In genomic region chr16:62940388-62941003, GRCm38 (mm10) we compare ENCODE assay signal across 9 mouse cellular contexts.
DNase-seq lines count a peak whose midpoint lies in the region; ATAC-seq and TF ChIP-seq lines count a peak whose summit lies in the region.
"Had no signal": no experiment of that assay in that cellular context is flagged by ENCODE, and none has a peak within 500 bp of the region (broad histone marks: within the 10 kb centered on the region; RNA-seq: fewer than 3 reads in every experiment).

No protein-coding gene starts in this region.

- no peaks in the 10 kb centered on the region for H3K27me3 ChIP-seq in embryonic facial prominence, embryonic 15.5 days
- H3K27me3 ChIP-seq in heart, embryonic 16.5 days (ENCODE audit: control insufficient read depth, insufficient read depth, low read length), result no peaks in the 10 kb centered on the region
- H3K27me3 ChIP-seq in liver, embryonic 14.5 days (ENCODE audit: control insufficient read depth, insufficient read depth, low read length), result no peaks in the 10 kb centered on the region

- H3K9me3 ChIP-seq in embryonic facial prominence, embryonic 15.5 days (replicated peaks), result no peaks in the 10 kb centered on the region
- no peaks in the 10 kb centered on the region for H3K9me3 ChIP-seq in heart, embryonic 16.5 days (replicated peaks; ENCODE audit: control insufficient read depth, low read length)
- no peaks in the 10 kb centered on the region for H3K9me3 ChIP-seq in liver, embryonic 14.5 days (ENCODE audit: control insufficient read depth, low read length)

- no peak overlapping the region for H3K27ac ChIP-seq in bone marrow, adult 2 months (ENCODE audit: control insufficient read depth, insufficient read depth, low read depth, low read length, poor library complexity)
- H3K27ac ChIP-seq in embryonic facial prominence, embryonic 15.5 days (replicated peaks), result no peak overlapping the region
- H3K27ac ChIP-seq in heart, embryonic 16.5 days (ENCODE audit: low read length), result no peak overlapping the region
- no peak overlapping the region for H3K27ac ChIP-seq in liver, embryonic 14.5 days

- H3K36me3 ChIP-seq in embryonic facial prominence, embryonic 15.5 days, result no peaks in the 10 kb centered on the region
- no peaks in the 10 kb centered on the region for H3K36me3 ChIP-seq in heart, embryonic 16.5 days (ENCODE audit: control insufficient read depth, insufficient read depth)
- no peaks in the 10 kb centered on the region for H3K36me3 ChIP-seq in liver, embryonic 14.5 days (replicated peaks; ENCODE audit: control insufficient read depth, insufficient read depth, low read depth)

- WGBS in bone marrow, adult 2 months, result 17% methylated on average over 16 of the region's 16 CpGs
- WGBS in embryonic facial prominence, embryonic 15.5 days, result 19% methylated on average over 16 of the region's 16 CpGs
- WGBS in heart, embryonic 16.5 days, result 19% methylated on average over 16 of the region's 16 CpGs
- 18% methylated on average over 16 of the region's 16 CpGs for WGBS in liver, embryonic 14.5 days (ENCODE audit: insufficient replicate concordance)

- TF ChIP-seq POLR2A in bone marrow, adult 2 months (IDR thresholded peaks at IDR 0.05; ENCODE audit: borderline replicate concordance, control insufficient read depth, low read depth, low read length), result no peak

- peak overlapping the region; percentile 29 for H3K4me2 ChIP-seq in embryonic facial prominence, embryonic 15.5 days (replicated peaks)
- peak overlapping the region; percentile 56 for H3K4me2 ChIP-seq in heart, embryonic 16.5 days (ENCODE audit: low read depth, low read length)
- peak overlapping the region; percentile 42 for H3K4me2 ChIP-seq in liver, embryonic 14.5 days (ENCODE audit: low read depth)

- peak; percentile 51; the same call in 1 of the 2 replicates for ATAC-seq in embryonic facial prominence, embryonic 15.5 days (ENCODE audit: insufficient number of reproducible peaks, low FRiP score, low TSS enrichment, low read depth)
- no peak for ATAC-seq in heart, embryonic 16.5 days (replicated peaks; ENCODE audit: extremely low read depth, insufficient read depth, low FRiP score)
- ATAC-seq in liver, embryonic 14.5 days (ENCODE audit: insufficient read depth), result no peak

- no peaks in the 10 kb centered on the region for H3K4me1 ChIP-seq in bone marrow, adult 2 months (ENCODE audit: control insufficient read depth, insufficient read depth, low read length)
- H3K4me1 ChIP-seq in embryonic facial prominence, embryonic 15.5 days, result no peaks in the 10 kb centered on the region
- no peaks in the 10 kb centered on the region for H3K4me1 ChIP-seq in heart, embryonic 16.5 days (ENCODE audit: control insufficient read depth, insufficient read depth, low read length)
- no peaks in the 10 kb centered on the region for H3K4me1 ChIP-seq in liver, embryonic 14.5 days (replicated peaks; ENCODE audit: control insufficient read depth in 2 of 2, insufficient read depth in 2 of 2, low read length in 1 of 2)

- no peak for TF ChIP-seq EP300 in liver, embryonic 14.5 days (IDR thresholded peaks at IDR 0.05; ENCODE audit: low read depth)

- peak; percentile 83 for DNase-seq in CD4-positive helper T cell, adult 2 months (ENCODE audit: low read depth, low spot score)
- peak; percentile 62 to 82 for DNase-seq in kidney, postnatal 25 days
- DNase-seq in liver, embryonic 14.5 days (ENCODE audit: low read depth in 3 of 3, low spot score in 3 of 3), result peak; percentile 29 to 46 (median 33)
- DNase-seq in neural tube, embryonic 10.5 days (ENCODE audit: extremely low spot score, low spot score), result peak; percentile 82
- DNase-seq in telencephalon, adult 2 months (ENCODE audit: low read depth, low spot score), result peak; percentile 67

- TF ChIP-seq CTCF in bone marrow, adult 2 months (IDR thresholded peaks at IDR 0.05; ENCODE audit: control insufficient read depth, insufficient read depth, low read length), result peak; percentile 35
- peak; percentile 80 for TF ChIP-seq CTCF in liver, embryonic 14.5 days (IDR thresholded peaks at IDR 0.05; ENCODE audit: low read depth)

- H3K4me3 ChIP-seq in bone marrow, adult 2 months (replicated peaks; ENCODE audit: control insufficient read depth, low read depth, low read length), result no peak overlapping the region
- H3K4me3 ChIP-seq in embryonic facial prominence, embryonic 15.5 days (replicated peaks), result peak overlapping the region; percentile 18
- peak overlapping the region; percentile 27 for H3K4me3 ChIP-seq in heart, embryonic 16.5 days (ENCODE audit: low read length)
- no peak overlapping the region for H3K4me3 ChIP-seq in liver, embryonic 14.5 days (ENCODE audit: insufficient read depth in 1 of 2, low read depth in 2 of 2, low read length in 2 of 2)
- H3K4me3 ChIP-seq: erythroblast, embryonic 14.5 days had no signal

- no peak overlapping the region for H3K9ac ChIP-seq in embryonic facial prominence, embryonic 15.5 days
- 0 out of 2 replicates have a peak overlapping the region, but pooled peaks have one; percentile 24 for H3K9ac ChIP-seq in heart, embryonic 16.5 days (ENCODE audit: low read length)
- no peak overlapping the region for H3K9ac ChIP-seq in liver, embryonic 14.5 days (replicated peaks)

Comparison
In these comparisons a context has a peak if more than half of its experiments do, and no peak if none do; other contexts are left out.
1. DNase-seq: peak in every context shown above with its lines; median percentile 83 in CD4-positive helper T cell, adult 2 months; 82 in neural tube, embryonic 10.5 days; 72 in kidney, postnatal 25 days; 67 in telencephalon, adult 2 months; 33 in liver, embryonic 14.5 days.
2. H3K4me3 ChIP-seq: peak in embryonic facial prominence, embryonic 15.5 days (single experiment) and heart, embryonic 16.5 days (single experiment); none in bone marrow, adult 2 months (single experiment) and liver, embryonic 14.5 days (0 of 2).
3. Peak in every context shown above with its lines, with median percentiles within 50 percentile points of each other: H3K4me2 ChIP-seq.